Mouse (Mus musculus): ENCODE data around the gene Sdha. TPM values are rescaled to one million over a fixed set of nuclear protein-coding genes. Genes with fewer than 3 reads are reported as not detected.
A peak's percentile ranks its signal among the peaks of the same experiment; 100 is the strongest.

Sdha gene
- polyA plus RNA-seq, 1 experiment: 517 TPM

DNA sequence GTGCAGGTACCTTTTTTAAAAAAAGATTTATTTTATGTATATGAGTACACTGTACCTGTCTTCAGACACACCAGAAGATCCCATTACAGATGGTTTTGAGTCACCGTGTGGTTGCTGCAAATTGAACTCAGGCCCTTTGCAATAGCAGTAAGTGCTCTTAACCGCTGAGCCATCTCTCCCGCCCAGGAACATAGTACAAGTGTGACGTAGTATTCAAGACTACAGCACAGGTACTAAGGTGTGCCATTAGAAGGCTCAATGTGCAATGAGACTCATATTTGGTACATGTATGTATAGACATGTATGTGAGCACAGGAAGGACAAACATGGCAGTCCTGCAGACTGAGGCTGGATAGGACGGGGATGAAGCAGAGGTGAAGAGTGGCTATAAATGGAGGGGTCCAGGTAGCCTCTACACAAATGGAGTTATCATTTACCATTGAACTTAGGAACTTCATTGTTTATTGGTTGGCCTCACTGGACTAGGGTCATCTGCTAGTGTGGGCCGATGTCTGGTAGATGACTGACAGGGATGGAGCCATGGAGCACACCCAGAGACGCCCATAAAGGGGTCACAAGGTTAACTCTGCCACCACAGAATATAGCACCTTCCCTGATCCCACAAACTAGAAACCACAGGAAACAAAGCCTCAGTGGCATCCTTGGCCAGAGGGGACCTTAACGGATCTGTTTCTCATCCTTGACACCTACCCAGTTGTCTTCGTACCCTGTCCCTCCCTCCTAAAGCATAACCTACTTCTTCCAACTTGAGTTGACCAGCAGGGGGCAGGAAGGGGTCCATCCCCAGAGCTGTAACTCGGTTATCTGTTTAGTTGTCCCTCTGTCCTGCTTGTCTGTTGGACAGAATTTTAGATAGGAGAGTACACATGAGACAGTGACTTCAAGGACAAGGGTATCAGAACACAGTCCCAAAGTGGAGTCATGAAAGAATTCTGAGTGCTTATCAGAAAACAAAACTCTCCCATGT is 47.7 kb downstream of the Sdha start:
- Histone ChIP-seq H3K27ac (ENCODE audit: insufficient read depth, low read depth, low read length) (no peak overlapping the region), H3K4me1 (ENCODE audit: control insufficient read depth, insufficient read depth, low read length) (no peaks in the 10 kb centered on the region), H3K4me3 (ENCODE audit: insufficient read depth, low read depth, low read length) (no peak overlapping the region), H3K27me3 (replicated peaks; ENCODE audit: control insufficient read depth, insufficient read depth, low read length) (no peaks in the 10 kb centered on the region), H3K36me3 (ENCODE audit: control insufficient read depth, insufficient read depth, low read length) (peaks cover 7% of the 10 kb centered on the region)
- WGBS: 79% methylated on average over 10 of the region's 10 CpGs
- peak; percentile 10 for DNase-seq
- TF ChIP-seq CTCF (conservative IDR thresholded peaks at IDR 0.05; ENCODE audit: insufficient read depth, insufficient read length, low read depth, low read length): 0 out of 2 replicates have a peak, but pooled peaks have one; percentile 17
- TF ChIP-seq POLR2A (IDR thresholded peaks at IDR 0.05; ENCODE audit: low read depth, low read length): no peak

DNA sequence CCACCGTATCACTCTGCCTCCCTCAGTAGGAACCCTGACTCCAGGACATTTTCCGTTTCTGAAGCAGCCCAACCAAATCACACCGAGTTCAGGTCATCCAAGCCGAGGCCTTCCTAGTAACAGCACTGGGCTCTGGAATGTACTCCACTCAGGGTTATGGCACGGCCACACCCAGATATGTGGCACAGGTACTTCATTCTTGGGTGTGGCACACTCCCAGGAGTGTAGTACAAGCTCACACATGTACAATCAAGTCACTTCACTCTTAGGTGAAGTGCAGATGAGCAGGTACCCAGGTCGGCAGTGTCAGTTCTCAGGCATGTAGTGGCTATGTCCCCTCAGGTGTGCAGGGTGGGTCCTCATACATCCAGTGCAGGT is 48.5 kb downstream of the Sdha start:
- no peak for DNase-seq
- Histone ChIP-seq H3K27me3 (replicated peaks; ENCODE audit: control insufficient read depth, insufficient read depth, low read length) (no peaks in the 10 kb centered on the region), H3K27ac (ENCODE audit: insufficient read depth, low read depth, low read length) (no peak overlapping the region), H3K36me3 (ENCODE audit: control insufficient read depth, insufficient read depth, low read length) (peaks cover 7% of the 10 kb centered on the region), H3K4me1 (ENCODE audit: control insufficient read depth, insufficient read depth, low read length) (no peaks in the 10 kb centered on the region), H3K4me3 (ENCODE audit: insufficient read depth, low read depth, low read length) (no peak overlapping the region)
- 69% methylated on average over 6 of the region's 6 CpGs for WGBS
- TF ChIP-seq POLR2A (IDR thresholded peaks at IDR 0.05; ENCODE audit: low read depth, low read length) (no peak), CTCF (conservative IDR thresholded peaks at IDR 0.05; ENCODE audit: insufficient read depth, insufficient read length, low read depth, low read length) (no peak)

DNA sequence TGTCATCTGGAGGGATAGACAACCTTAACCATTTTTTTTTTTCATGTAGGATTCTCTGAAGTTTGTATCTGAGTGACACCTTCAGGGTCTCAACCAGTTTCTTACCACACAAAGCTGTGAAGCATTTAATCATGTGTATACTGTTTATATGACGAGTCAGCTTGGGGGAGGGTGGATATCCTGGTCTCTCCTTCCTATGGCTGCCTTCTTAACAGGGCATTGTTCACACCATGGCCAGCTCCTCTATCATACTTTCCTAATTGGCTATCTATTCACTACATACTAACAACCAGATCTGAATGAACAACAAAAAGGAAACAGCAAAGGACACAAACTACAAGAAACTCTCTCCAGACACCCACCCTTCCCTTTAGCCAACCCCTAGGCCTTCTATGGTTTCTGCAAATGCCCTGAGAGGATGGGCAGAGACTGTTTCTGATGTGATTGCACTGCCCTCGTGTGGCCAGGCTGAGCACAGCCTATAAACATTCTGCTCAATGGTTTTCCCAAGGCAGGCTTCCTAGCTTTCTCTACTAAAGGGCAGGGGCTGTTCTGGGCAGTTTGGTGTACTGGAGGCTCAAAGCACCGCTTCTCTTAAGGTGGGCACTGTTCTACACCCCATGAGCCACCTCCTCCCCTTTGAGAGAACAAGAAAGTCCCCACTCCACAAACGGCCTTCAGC is 49.0 kb downstream of the Sdha start:
- Histone ChIP-seq H3K4me1 (ENCODE audit: control insufficient read depth, insufficient read depth, low read length) (no peaks in the 10 kb centered on the region), H3K27ac (ENCODE audit: insufficient read depth, low read depth, low read length) (no peak overlapping the region), H3K27me3 (replicated peaks; ENCODE audit: control insufficient read depth, insufficient read depth, low read length) (no peaks in the 10 kb centered on the region), H3K4me3 (ENCODE audit: insufficient read depth, low read depth, low read length) (no peak overlapping the region), H3K36me3 (ENCODE audit: control insufficient read depth, insufficient read depth, low read length) (peaks cover 6% of the 10 kb centered on the region)
- TF ChIP-seq CTCF (conservative IDR thresholded peaks at IDR 0.05; ENCODE audit: insufficient read depth, insufficient read length, low read depth, low read length) (peak; percentile 89), POLR2A (IDR thresholded peaks at IDR 0.05; ENCODE audit: low read depth, low read length) (no peak)
- 37% methylated on average over 4 of the region's 4 CpGs for WGBS
- peak; percentile 70 for DNase-seq

DNA sequence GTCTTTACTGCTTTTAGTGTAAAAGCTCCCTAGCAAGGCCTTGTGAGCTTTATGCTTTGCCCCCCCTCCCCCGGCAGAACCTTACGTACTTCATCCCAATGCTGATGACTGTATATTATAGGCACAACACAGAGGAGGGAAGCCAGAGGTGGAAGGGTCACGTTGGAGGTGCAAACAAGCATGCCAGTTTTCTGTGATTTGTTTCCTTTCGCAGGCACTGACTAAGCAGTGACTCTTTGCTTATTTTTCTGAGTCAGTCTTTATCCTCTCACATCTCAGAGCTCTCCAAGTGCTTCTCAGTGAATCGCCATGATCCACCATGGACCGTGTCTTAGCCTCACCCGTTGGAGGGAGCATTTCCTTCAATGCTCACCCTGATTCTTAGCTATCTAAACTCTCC is 53.7 kb downstream of the Sdha start:
- H3K4me3 ChIP-seq (ENCODE audit: insufficient read depth, low read depth, low read length): no peak overlapping the region
- no peaks in the 10 kb centered on the region for H3K4me1 ChIP-seq (ENCODE audit: control insufficient read depth, insufficient read depth, low read length)
- 65% methylated on average over 7 of the region's 7 CpGs for WGBS
- H3K27ac ChIP-seq (ENCODE audit: insufficient read depth, low read depth, low read length): no peak overlapping the region
- no peaks in the 10 kb centered on the region for H3K27me3 ChIP-seq (replicated peaks; ENCODE audit: control insufficient read depth, insufficient read depth, low read length)
- no peaks in the 10 kb centered on the region for H3K36me3 ChIP-seq (ENCODE audit: control insufficient read depth, insufficient read depth, low read length)
- TF ChIP-seq POLR2A (IDR thresholded peaks at IDR 0.05; ENCODE audit: low read depth, low read length): no peak
- no peak for DNase-seq

DNA sequence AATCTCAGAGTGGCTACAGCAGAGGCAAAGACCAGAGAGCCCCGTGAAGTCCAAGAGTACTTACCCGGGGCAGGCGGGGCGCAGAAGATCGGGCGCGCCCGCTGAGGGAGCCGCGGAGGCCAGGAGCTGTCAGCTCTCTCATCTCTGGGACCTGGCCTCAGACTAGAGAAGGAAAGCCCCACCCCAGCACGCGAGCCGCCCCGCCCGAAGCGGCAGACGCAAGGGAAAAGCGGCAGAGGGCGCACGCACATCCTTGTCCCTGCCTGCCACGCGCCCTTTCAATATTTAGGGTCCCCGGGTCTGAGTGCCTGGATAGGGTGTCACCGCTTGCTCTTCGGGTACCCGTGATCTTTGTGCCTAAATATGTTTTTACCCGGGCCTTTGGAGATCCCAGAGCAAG is 57.9 kb downstream of the Sdha start, which contains the start of gene Ahrr:
Gene Ahrr, minus strand, starts transcription at position 165 of the 400 bp plus-strand sequence.
- Histone ChIP-seq H3K27me3 (replicated peaks; ENCODE audit: control insufficient read depth, insufficient read depth, low read length) (no peaks in the 10 kb centered on the region), H3K27ac (ENCODE audit: insufficient read depth, low read depth, low read length) (no peak within 1 kb of the TSS), H3K4me1 (ENCODE audit: control insufficient read depth, insufficient read depth, low read length) (no peaks in the 10 kb centered on the region), H3K36me3 (ENCODE audit: control insufficient read depth, insufficient read depth, low read length) (no peaks in the 10 kb centered on the region), H3K4me3 (ENCODE audit: insufficient read depth, low read depth, low read length) (no peak within 1 kb of the TSS)
- peak; percentile 14 for DNase-seq
- TF ChIP-seq CTCF (conservative IDR thresholded peaks at IDR 0.05; ENCODE audit: insufficient read depth, insufficient read length, low read depth, low read length) (peak; percentile 27; the same call in 1 of the 2 replicates), POLR2A (IDR thresholded peaks at IDR 0.05; ENCODE audit: low read depth, low read length) (no peak)
- 2% methylated on average over 27 of the region's 27 CpGs for WGBS

DNA sequence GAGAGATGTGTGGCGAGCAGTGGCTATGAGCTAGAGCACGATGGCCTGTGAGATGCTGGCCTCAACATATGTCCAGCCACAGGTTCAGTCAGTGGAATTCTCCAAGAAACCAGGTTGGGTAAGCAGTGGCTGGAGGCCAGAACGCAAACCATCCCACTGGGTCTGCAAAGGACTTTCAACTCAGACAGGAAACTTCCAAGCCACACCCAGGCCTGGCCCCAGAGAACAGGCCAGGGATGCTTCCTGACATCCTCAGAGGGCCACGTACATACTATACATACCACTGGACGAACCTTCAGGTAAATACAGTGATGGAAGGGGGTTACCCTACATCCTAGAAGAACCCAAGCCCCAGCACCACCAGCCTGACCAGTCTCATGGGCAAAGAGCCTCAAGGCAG is 60.4 kb downstream of the Sdha start:
- H3K4me1 ChIP-seq (ENCODE audit: control insufficient read depth, insufficient read depth, low read length): no peaks in the 10 kb centered on the region
- no peak for DNase-seq
- H3K36me3 ChIP-seq (ENCODE audit: control insufficient read depth, insufficient read depth, low read length): no peaks in the 10 kb centered on the region
- no peaks in the 10 kb centered on the region for H3K27me3 ChIP-seq (replicated peaks; ENCODE audit: control insufficient read depth, insufficient read depth, low read length)
- no peak overlapping the region for H3K27ac ChIP-seq (ENCODE audit: insufficient read depth, low read depth, low read length)
- 87% methylated on average over 5 of the region's 5 CpGs for WGBS
- TF ChIP-seq CTCF (conservative IDR thresholded peaks at IDR 0.05; ENCODE audit: insufficient read depth, insufficient read length, low read depth, low read length) (no peak), POLR2A (IDR thresholded peaks at IDR 0.05; ENCODE audit: low read depth, low read length) (no peak)
- no peak overlapping the region for H3K4me3 ChIP-seq (ENCODE audit: insufficient read depth, low read depth, low read length)

DNA sequence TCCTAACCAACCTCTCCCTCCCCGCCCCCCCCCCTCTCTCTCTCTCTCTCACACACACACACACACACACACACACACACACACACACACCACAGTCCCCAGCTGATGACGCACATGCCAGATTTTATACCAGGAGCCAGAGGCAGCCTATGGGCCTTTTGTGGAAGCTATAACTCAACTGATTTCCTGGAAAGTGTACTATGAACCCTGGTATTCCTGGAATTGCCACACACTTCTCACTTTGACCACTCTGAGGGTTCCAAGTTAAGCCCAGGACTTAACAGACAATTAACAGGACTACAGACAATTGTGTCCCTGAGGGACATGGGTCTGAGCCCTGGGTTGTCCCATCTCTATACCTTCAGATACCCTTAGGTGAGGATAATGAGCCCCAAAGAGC is 67.8 kb downstream of the Sdha start:
- WGBS: 32% methylated on average over 1 of the region's 2 CpGs
- peak; percentile 69 for DNase-seq

More for the DNA sequence above, 67.8 kb downstream of the Sdha start:
- H3K27ac ChIP-seq (ENCODE audit: insufficient read depth, low read depth, low read length): no peak overlapping the region
- no peaks in the 10 kb centered on the region for H3K27me3 ChIP-seq (replicated peaks; ENCODE audit: control insufficient read depth, insufficient read depth, low read length)
- H3K36me3 ChIP-seq (ENCODE audit: control insufficient read depth, insufficient read depth, low read length): no peaks in the 10 kb centered on the region
- H3K4me3 ChIP-seq (ENCODE audit: insufficient read depth, low read depth, low read length): no peak overlapping the region
- TF ChIP-seq CTCF (conservative IDR thresholded peaks at IDR 0.05; ENCODE audit: insufficient read depth, insufficient read length, low read depth, low read length): no peak
- TF ChIP-seq POLR2A (IDR thresholded peaks at IDR 0.05; ENCODE audit: low read depth, low read length): no peak
- H3K4me1 ChIP-seq (ENCODE audit: control insufficient read depth, insufficient read depth, low read length): peaks cover 3% of the 10 kb centered on the region; the same call in 1 of the 2 replicates
